Mouse (Mus musculus) forebrain, embryonic 16.5 days (tissue): ENCODE data around the gene Aldh3a2. TPM values are rescaled to one million over a fixed set of nuclear protein-coding genes. Genes with fewer than 3 reads are reported as not detected.

Experiments used
- ATAC-seq: fragments of 200-750 bp; cut with Nextera tagmentation; 2 replicates; pipeline ENCODE4 v1.8.0; 2017; ENCODE audit warnings: mild to moderate bottlenecking, moderate library complexity
- H3K27ac ChIP-seq: fragments of 300-500 bp; sonication (generic); 2 replicates; pipeline ENCODE4 v1.5.1; 2014; ENCODE audit warnings: low read length, control low read depth
- H3K27me3 ChIP-seq: fragments of 300-500 bp; sonication (generic); replicated peaks from 2 replicates; pipeline ENCODE4 v1.6.1; 2014; ENCODE audit warnings: low read length; ENCODE audit not compliant: control insufficient read depth, insufficient read depth
- H3K36me3 ChIP-seq: fragments of 300-500 bp; sonication (generic); 2 replicates; pipeline ENCODE4 v1.6.1; 2014; ENCODE audit not compliant: control insufficient read depth, insufficient read depth
- H3K4me1 ChIP-seq: fragments of 300-500 bp; sonication (generic); replicated peaks from 2 replicates; pipeline ENCODE4 v1.6.1; 2014; ENCODE audit warnings: low read length; ENCODE audit not compliant: control insufficient read depth, insufficient read depth
- H3K4me2 ChIP-seq: fragments of 300-500 bp; sonication (generic); 2 replicates; pipeline ENCODE4 v1.6.1; 2014; ENCODE audit warnings: mild to moderate bottlenecking, low read length, control low read depth
- H3K4me3 ChIP-seq: fragments of 300-500 bp; sonication (generic); replicated peaks from 2 replicates; pipeline ENCODE4 v1.5.1; 2014; ENCODE audit warnings: mild to moderate bottlenecking, low read length, control low read depth
- H3K9ac ChIP-seq: fragments of 300-500 bp; sonication (generic); replicated peaks from 2 replicates; pipeline ENCODE4 v1.6.1; 2014; ENCODE audit warnings: low read depth, low read length, control low read depth
- H3K9me3 ChIP-seq: fragments of 300-500 bp; sonication (generic); 2 replicates; pipeline ENCODE4 v1.6.1; 2016; ENCODE audit warnings: low read length; ENCODE audit not compliant: control insufficient read depth
- WGBS: fragments of 180-500 bp; shearing (Covaris S2); extraction: QIAGEN DNeasy Blood & Tissue Kit; methylation state at CpG from one replicate; pipeline ENCODE4 v1.1.7; 2014; 5-methylcytosine and 5-hydroxymethylcytosine counted together
- polyA plus RNA-seq: library from polyadenylated mRNA; unstranded; fragments of >200 nt; fragmentation: Nextera tagmentation; extraction: Ambion mirVana; gene quantifications from 2 replicates; pipeline ENCODE4 v1.2.1, GENCODE M21; 2015

The Aldh3a2 gene
- polyA plus RNA-seq, 1 experiment from 2014 or later: 29.5 TPM

GRCm38 (mm10) chr11:61277937-61278336, 10.7 kb upstream of the Aldh3a2 start:
- no peak for ATAC-seq
- WGBS: 70% methylated on average over 2 of the region's 2 CpGs
- Histone ChIP-seq H3K27me3 (no peaks in the 10 kb centered on the region), H3K27ac (no peak overlapping the region), H3K9me3 (no peaks in the 10 kb centered on the region), H3K4me3 (no peak overlapping the region), H3K4me1 (no peaks in the 10 kb centered on the region), H3K36me3 (no peaks in the 10 kb centered on the region), H3K4me2 (no peak overlapping the region), H3K9ac (no peak overlapping the region)

GRCm38 (mm10) chr11:61276482-61276881, 9.2 kb upstream of the Aldh3a2 start:
- Histone ChIP-seq H3K27me3 (no peaks in the 10 kb centered on the region), H3K4me2 (no peak overlapping the region), H3K4me3 (no peak overlapping the region), H3K4me1 (no peaks in the 10 kb centered on the region), H3K36me3 (no peaks in the 10 kb centered on the region), H3K27ac (no peak overlapping the region), H3K9ac (no peak overlapping the region), H3K9me3 (no peaks in the 10 kb centered on the region)
- ATAC-seq: no peak
- WGBS: 80% methylated on average over 3 of the region's 3 CpGs

- WGBS: 83% methylated on average over 8 of the region's 8 CpGs
- Histone ChIP-seq H3K27ac (no peak overlapping the region), H3K9ac (no peak overlapping the region), H3K4me2 (no peak overlapping the region), H3K4me3 (no peak overlapping the region), H3K4me1 (no peaks in the 10 kb centered on the region), H3K27me3 (no peaks in the 10 kb centered on the region), H3K9me3 (no peaks in the 10 kb centered on the region), H3K36me3 (no peaks in the 10 kb centered on the region)
- no peak for ATAC-seq
Measured at GRCm38 (mm10) chr11:61275106-61275505, 7.8 kb upstream of the Aldh3a2 start.

DNA sequence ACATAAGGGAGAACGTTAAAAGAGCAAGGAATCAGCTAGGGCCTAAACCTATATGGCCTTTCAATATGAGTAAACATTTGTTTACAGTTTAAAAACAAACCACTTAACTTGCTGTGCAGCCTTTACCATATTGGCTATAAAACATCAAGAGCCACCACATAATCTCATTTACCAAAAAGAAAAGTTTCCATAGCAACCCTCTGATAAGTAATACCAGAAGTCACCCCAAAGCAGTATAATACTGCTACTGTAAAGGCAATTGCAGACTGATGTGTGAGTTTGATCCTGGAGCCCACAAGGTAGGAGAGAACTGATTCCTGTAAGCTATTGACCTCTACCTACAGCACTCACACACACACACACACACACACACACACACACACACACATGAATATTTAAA, 7.2 kb upstream of the Aldh3a2 start:
- H3K9ac ChIP-seq: no peak overlapping the region
- no peaks in the 10 kb centered on the region for H3K9me3 ChIP-seq
- no peaks in the 10 kb centered on the region for H3K27me3 ChIP-seq
- no peak overlapping the region for H3K4me2 ChIP-seq
- no peaks in the 10 kb centered on the region for H3K36me3 ChIP-seq
- 88% methylated on average over 1 of the region's 1 CpGs for WGBS
- no peak for ATAC-seq
- H3K4me3 ChIP-seq: no peak overlapping the region
- H3K4me1 ChIP-seq: no peaks in the 10 kb centered on the region
- no peak overlapping the region for H3K27ac ChIP-seq

DNA sequence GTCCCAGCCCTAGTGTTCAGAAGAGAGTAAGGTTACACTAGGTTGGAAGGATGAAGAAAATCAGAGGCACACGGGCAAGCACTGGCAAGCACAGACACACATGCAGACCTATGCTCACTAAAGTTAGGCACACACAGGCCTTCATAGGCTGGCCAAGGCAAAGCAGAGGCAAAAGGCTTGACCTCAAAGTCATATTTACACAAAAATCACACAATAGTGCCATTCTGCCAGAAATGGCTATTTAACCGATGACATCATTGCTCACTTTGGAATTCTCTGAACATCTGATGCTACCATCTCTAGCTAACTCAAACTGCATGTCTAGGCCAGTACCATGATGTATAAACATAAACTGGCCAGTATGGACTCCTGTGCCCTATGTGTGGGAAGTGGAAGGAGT, 6.7 kb upstream of the Aldh3a2 start:
- Histone ChIP-seq H3K36me3 (no peaks in the 10 kb centered on the region), H3K27ac (no peak overlapping the region), H3K4me1 (no peaks in the 10 kb centered on the region), H3K4me2 (no peak overlapping the region), H3K27me3 (no peaks in the 10 kb centered on the region), H3K9ac (no peak overlapping the region), H3K4me3 (no peak overlapping the region), H3K9me3 (no peaks in the 10 kb centered on the region)
- WGBS: 92% methylated on average over 2 of the region's 2 CpGs
- no peak for ATAC-seq

- Histone ChIP-seq H3K9me3 (no peaks in the 10 kb centered on the region), H3K27me3 (0 out of 2 replicates have a peak, but pooled peaks cover 3% of the 10 kb centered on the region), H3K4me2 (no peak overlapping the region), H3K27ac (no peak overlapping the region), H3K36me3 (no peaks in the 10 kb centered on the region), H3K9ac (no peak overlapping the region), H3K4me3 (no peak overlapping the region), H3K4me1 (0 out of 2 replicates have a peak, but pooled peaks cover 2% of the 10 kb centered on the region)
- no peak for ATAC-seq
Measured at GRCm38 (mm10) chr11:61271612-61272011, 4.3 kb upstream of the Aldh3a2 start.

GRCm38 (mm10) chr11:61270406-61270805, 3.1 kb upstream of the Aldh3a2 start:
- 54% methylated on average over 5 of the region's 5 CpGs for WGBS
- H3K4me1 ChIP-seq: 0 out of 2 replicates have a peak, but pooled peaks cover 5% of the 10 kb centered on the region
- H3K4me3 ChIP-seq: no peak overlapping the region
- no peaks in the 10 kb centered on the region for H3K9me3 ChIP-seq
- ATAC-seq: no peak
- no peak overlapping the region for H3K27ac ChIP-seq
- no peak overlapping the region for H3K4me2 ChIP-seq
- H3K27me3 ChIP-seq: 0 out of 2 replicates have a peak, but pooled peaks cover 3% of the 10 kb centered on the region
- no peak overlapping the region for H3K9ac ChIP-seq
- H3K36me3 ChIP-seq: no peaks in the 10 kb centered on the region

DNA sequence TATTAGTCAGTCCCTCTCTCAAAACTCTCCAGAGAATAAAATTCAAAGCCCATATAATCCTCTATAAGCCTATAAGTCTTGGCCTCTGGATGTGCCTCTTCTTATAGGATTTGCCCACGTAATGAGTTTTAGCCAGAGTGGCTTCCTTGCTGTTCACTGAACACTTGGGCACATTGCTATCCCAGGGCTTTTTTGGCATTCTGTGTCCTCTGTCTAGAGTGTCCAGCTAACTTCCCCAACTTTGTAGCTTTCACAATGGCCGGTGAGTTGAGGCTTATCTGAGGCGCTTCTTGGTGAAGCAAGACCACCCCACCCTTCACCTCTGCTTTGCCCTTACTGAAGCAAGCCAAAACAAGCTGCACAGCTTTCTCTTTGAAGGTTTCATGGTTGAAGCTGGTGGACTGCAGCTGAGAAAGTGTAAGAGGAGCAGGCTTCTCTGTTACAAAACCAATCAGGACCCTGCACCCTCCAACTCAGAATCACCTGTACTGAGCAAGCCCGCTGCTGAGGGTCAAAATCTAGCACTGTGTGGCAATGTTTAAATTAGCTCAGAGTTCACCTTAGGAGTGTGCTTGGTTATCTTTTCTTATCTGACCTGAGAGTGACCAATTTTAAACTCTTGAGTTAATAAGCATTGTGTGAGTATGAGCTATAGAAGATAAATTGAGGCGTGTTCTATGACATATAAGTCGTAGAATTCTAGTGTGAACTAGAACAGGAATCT, 1.5 kb upstream of the Aldh3a2 start:
- no peaks in the 10 kb centered on the region for H3K36me3 ChIP-seq
- 93% methylated on average over 6 of the region's 6 CpGs for WGBS

GRCm38 (mm10) chr11:61263841-61264240, 3.4 kb downstream of the Aldh3a2 start:
- ATAC-seq: no peak
- H3K4me1 ChIP-seq: 0 out of 2 replicates have a peak, but pooled peaks cover 5% of the 10 kb centered on the region
- no peak overlapping the region for H3K4me2 ChIP-seq
- 96% methylated on average over 1 of the region's 1 CpGs for WGBS
- H3K27me3 ChIP-seq: 0 out of 2 replicates have a peak, but pooled peaks cover 3% of the 10 kb centered on the region
- H3K4me3 ChIP-seq: no peak overlapping the region
- H3K27ac ChIP-seq: no peak overlapping the region
- H3K9me3 ChIP-seq: no peaks in the 10 kb centered on the region
- peaks cover 11% of the 10 kb centered on the region; the same call in 1 of the 2 replicates for H3K36me3 ChIP-seq
- no peak overlapping the region for H3K9ac ChIP-seq

More for the DNA sequence above, 1.5 kb upstream of the Aldh3a2 start:
- Histone ChIP-seq H3K9ac (no peak overlapping the region), H3K27ac (no peak overlapping the region), H3K4me2 (no peak overlapping the region), H3K9me3 (no peaks in the 10 kb centered on the region), H3K4me3 (no peak overlapping the region), H3K27me3 (0 out of 2 replicates have a peak, but pooled peaks cover 3% of the 10 kb centered on the region), H3K4me1 (0 out of 2 replicates have a peak, but pooled peaks cover 5% of the 10 kb centered on the region)
- no peak for ATAC-seq
